Mouse (Mus musculus): ENCODE results near the gene 1700012P22Rik. TPM values are rescaled to one million over a fixed set of nuclear protein-coding genes. Genes with fewer than 3 reads are reported as not detected.

The 1700012P22Rik gene
- polyA plus RNA-seq, 1 experiment from 2014 or later: 0.47 TPM

- H3K36me3 ChIP-seq: no peaks in the 10 kb centered on the region
Observed at GRCm38 (mm10) chr4:144408290-144408689, 30.3 kb downstream of the 1700012P22Rik start, which contains the start of gene Pramef12. TSS of gene Pramef12 (minus strand) at chr4:144408464.

GRCm38 (mm10) chr4:144406261-144406660 is 32.3 kb downstream of the 1700012P22Rik start:
- no peak overlapping the region for H3K27ac ChIP-seq
- H3K36me3 ChIP-seq: no peaks in the 10 kb centered on the region
- H3K9me3 ChIP-seq: 0 out of 2 replicates have a peak, but pooled peaks cover 8% of the 10 kb centered on the region
- no peak overlapping the region for H3K4me3 ChIP-seq
- no peak for DNase-seq (ENCODE audit: low spot score)
- 59% methylated on average over 3 of the region's 3 CpGs for WGBS
- no peaks in the 10 kb centered on the region for H3K27me3 ChIP-seq (ENCODE audit: insufficient read depth, poor library complexity, severe bottlenecking)
- H3K4me1 ChIP-seq (replicated peaks): peaks cover 7% of the 10 kb centered on the region

More at GRCm38 (mm10) chr4:144408290-144408689, 30.3 kb downstream of the 1700012P22Rik start, which contains the start of gene Pramef12:
- no peaks in the 10 kb centered on the region for H3K27me3 ChIP-seq (ENCODE audit: insufficient read depth, poor library complexity, severe bottlenecking)
- no peak within 1 kb of the TSS for H3K27ac ChIP-seq
- H3K9me3 ChIP-seq: 0 out of 2 replicates have a peak, but pooled peaks cover 8% of the 10 kb centered on the region
- H3K4me1 ChIP-seq (replicated peaks): peaks cover 7% of the 10 kb centered on the region
- no peak within 1 kb of the TSS for H3K4me3 ChIP-seq
- 86% methylated on average over 9 of the region's 9 CpGs for WGBS
- DNase-seq (ENCODE audit: low spot score): no peak

- peaks cover 7% of the 10 kb centered on the region for H3K4me1 ChIP-seq (replicated peaks)
- 12% methylated on average over 17 of the region's 17 CpGs for WGBS
- 0 out of 2 replicates have a peak, but pooled peaks cover 7% of the 10 kb centered on the region for H3K9me3 ChIP-seq
- H3K4me3 ChIP-seq: peak overlapping the region; percentile 43
- H3K36me3 ChIP-seq: no peaks in the 10 kb centered on the region
- H3K27me3 ChIP-seq (ENCODE audit: insufficient read depth, poor library complexity, severe bottlenecking): no peaks in the 10 kb centered on the region
- DNase-seq (ENCODE audit: low spot score): peak; percentile 46
- H3K27ac ChIP-seq: peak overlapping the region; percentile 59; the same call in 1 of the 2 replicates
Observed at GRCm38 (mm10) chr4:144404456-144405086, 34.0 kb downstream of the 1700012P22Rik start.

GRCm38 (mm10) chr4:144402712-144403111 is 35.9 kb downstream of the 1700012P22Rik start:
- H3K27me3 ChIP-seq (ENCODE audit: insufficient read depth, poor library complexity, severe bottlenecking): no peaks in the 10 kb centered on the region
- no peaks in the 10 kb centered on the region for H3K9me3 ChIP-seq
- 79% methylated on average over 4 of the region's 4 CpGs for WGBS
- H3K27ac ChIP-seq: no peak overlapping the region
- no peak overlapping the region for H3K4me3 ChIP-seq
- H3K4me1 ChIP-seq (replicated peaks): peaks cover 7% of the 10 kb centered on the region
- no peak for DNase-seq (ENCODE audit: low spot score)
- H3K36me3 ChIP-seq: no peaks in the 10 kb centered on the region

- Histone ChIP-seq H3K4me1 (replicated peaks) (no peaks in the 10 kb centered on the region), H3K9me3 (peaks cover 9% of the 10 kb centered on the region; the same call in 1 of the 2 replicates), H3K4me3 (no peak overlapping the region), H3K36me3 (no peaks in the 10 kb centered on the region), H3K27me3 (ENCODE audit: insufficient read depth, poor library complexity, severe bottlenecking) (no peaks in the 10 kb centered on the region), H3K27ac (no peak overlapping the region)
- no peak for DNase-seq (ENCODE audit: low spot score)
- WGBS: 44% methylated on average over 3 of the region's 3 CpGs
Observed at GRCm38 (mm10) chr4:144396316-144396715, 42.3 kb downstream of the 1700012P22Rik start.

GRCm38 (mm10) chr4:144377911-144378310 is 60.7 kb downstream of the 1700012P22Rik start, which contains the start of gene Pramef20:
TSS of gene Pramef20 (minus strand) at chr4:144377933.
- peaks cover 27% of the 10 kb centered on the region; the same call in 1 of the 2 replicates for H3K9me3 ChIP-seq
- no peaks in the 10 kb centered on the region for H3K27me3 ChIP-seq (ENCODE audit: insufficient read depth, poor library complexity, severe bottlenecking)
- DNase-seq (ENCODE audit: low spot score): no peak
- no peak within 1 kb of the TSS for H3K4me3 ChIP-seq
- no peaks in the 10 kb centered on the region for H3K4me1 ChIP-seq (replicated peaks)
- WGBS: 46% methylated on average over 2 of the region's 2 CpGs
- H3K36me3 ChIP-seq: no peaks in the 10 kb centered on the region
- H3K27ac ChIP-seq: no peak within 1 kb of the TSS

Other genes starting within 250 kb of the 1700012P22Rik start
- not detected in 2 replicates for gene Oog2, start 248.1 kb downstream of the 1700012P22Rik start, polyA plus RNA-seq (2016; fragmentation: Nextera tagmentation; extraction: Ambion mirVana)
- not detected in 2 replicates for gene C87977, start 225.5 kb downstream of the 1700012P22Rik start, polyA plus RNA-seq (2016; fragmentation: Nextera tagmentation; extraction: Ambion mirVana)
- gene Pramel5, start 158.3 kb downstream of the 1700012P22Rik start, polyA plus RNA-seq (2016; fragmentation: Nextera tagmentation; extraction: Ambion mirVana): not detected in 2 replicates
- not detected in 2 replicates for gene Gm13128, start 108.5 kb downstream of the 1700012P22Rik start, polyA plus RNA-seq (2016; fragmentation: Nextera tagmentation; extraction: Ambion mirVana)
- gene Gm13119, start 80.8 kb downstream of the 1700012P22Rik start, polyA plus RNA-seq (2016; fragmentation: Nextera tagmentation; extraction: Ambion mirVana): not detected in 2 replicates
- gene Pramef20, start 60.8 kb downstream of the 1700012P22Rik start, polyA plus RNA-seq (2016; fragmentation: Nextera tagmentation; extraction: Ambion mirVana): not detected in 2 replicates
- not detected in 2 replicates for gene Pramef12, start 30.3 kb downstream of the 1700012P22Rik start, polyA plus RNA-seq (2016; fragmentation: Nextera tagmentation; extraction: Ambion mirVana)
- gene Gm9944, start 14.5 kb upstream of the 1700012P22Rik start, polyA plus RNA-seq (2016; fragmentation: Nextera tagmentation; extraction: Ambion mirVana): not detected in 2 replicates
- not detected in 2 replicates for gene Aadacl3, start 25.0 kb upstream of the 1700012P22Rik start, polyA plus RNA-seq (2016; fragmentation: Nextera tagmentation; extraction: Ambion mirVana)
- not detected in 2 replicates for gene 9430007A20Rik, start 81.0 kb upstream of the 1700012P22Rik start, polyA plus RNA-seq (2016; fragmentation: Nextera tagmentation; extraction: Ambion mirVana)
- gene Gm13124, start 126.4 kb upstream of the 1700012P22Rik start, polyA plus RNA-seq (2016; fragmentation: Nextera tagmentation; extraction: Ambion mirVana): not detected in 2 replicates
- not detected in 2 replicates for gene Aadacl4, start 174.9 kb upstream of the 1700012P22Rik start, polyA plus RNA-seq (2016; fragmentation: Nextera tagmentation; extraction: Ambion mirVana)
- gene Gm436, start 247.6 kb upstream of the 1700012P22Rik start, polyA plus RNA-seq (2016; fragmentation: Nextera tagmentation; extraction: Ambion mirVana): not detected in 2 replicates

Measured in hindbrain, embryonic 10.5 days (tissue).